Mouse (Mus musculus) 416B (cell line): Measurements from ENCODE around the gene Timeless.
"Not testable (repeated sequence)": the region's sequence is repeated elsewhere in the genome, so short reads cannot be mapped to it uniquely, and the experiment has no call there.

Experiments used
- DNase-seq: peaks from one replicate; pipeline ENCODE4 v3.0.0; 2011; ENCODE audit warnings: low read depth

Gene Timeless

GRCm38 (mm10) chr10:128212871-128213323, 19.0 kb upstream of the Timeless start:
- DNase-seq, result peak; percentile 90

- DNase-seq, result not testable (repeated sequence)
These were observed 17.8 kb upstream of the Timeless start for GRCm38 (mm10) chr10:128214112-128214511.

DNA sequence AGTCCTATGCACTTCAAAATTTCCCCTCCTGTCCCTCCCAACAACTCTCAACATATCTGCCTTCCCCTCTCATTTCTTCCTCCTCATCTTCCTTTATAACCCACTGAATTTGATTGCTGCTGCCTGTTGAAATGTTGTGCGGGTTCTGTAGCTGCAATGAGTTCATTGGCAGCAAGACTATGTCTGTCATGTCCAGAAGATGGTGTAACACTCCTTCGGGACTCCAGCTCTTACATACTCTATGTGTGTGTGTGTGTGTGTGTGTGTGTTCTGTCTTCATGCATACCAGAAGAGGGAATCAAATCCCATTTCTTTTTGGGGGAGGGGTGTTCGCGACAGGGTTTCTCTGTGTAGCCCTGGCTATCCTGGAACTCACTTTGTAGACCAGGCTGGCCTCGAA, 16.9 kb upstream of the Timeless start:
- peak; percentile 61 for DNase-seq

DNA sequence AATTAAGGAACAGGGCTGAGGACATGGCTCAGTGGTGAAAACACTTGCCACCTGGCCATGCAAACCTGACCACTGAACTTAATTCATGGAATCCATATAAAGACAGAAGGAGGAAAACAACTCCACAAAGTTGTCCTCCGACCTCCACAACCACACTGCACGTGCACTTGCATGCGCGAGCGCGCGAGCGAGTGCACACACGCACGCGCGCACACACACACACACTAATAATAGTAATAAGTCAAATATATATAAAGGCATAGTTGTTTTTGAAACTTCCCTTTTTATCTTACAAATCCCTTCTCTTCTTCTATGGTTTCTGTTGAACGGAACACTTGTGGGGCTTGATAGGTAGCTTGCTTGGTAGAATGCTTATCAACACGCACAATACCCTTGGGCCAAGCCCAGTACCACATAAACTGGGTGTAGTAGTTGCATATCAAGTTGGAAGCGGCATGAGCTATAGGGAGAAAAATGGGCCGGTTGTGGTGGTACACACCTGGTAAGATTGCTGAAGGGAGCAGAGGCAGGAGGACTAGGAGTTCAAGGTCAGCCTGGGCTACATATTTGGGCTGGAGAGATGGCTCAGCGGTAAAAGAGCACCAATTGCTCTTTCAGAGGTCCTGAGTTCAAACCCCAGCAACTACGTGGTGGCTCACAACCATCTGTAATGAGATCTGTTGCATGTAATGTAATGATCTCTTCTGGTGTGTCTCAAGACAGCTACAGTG, 13.3 kb upstream of the Timeless start:
- no peak for DNase-seq

DNA sequence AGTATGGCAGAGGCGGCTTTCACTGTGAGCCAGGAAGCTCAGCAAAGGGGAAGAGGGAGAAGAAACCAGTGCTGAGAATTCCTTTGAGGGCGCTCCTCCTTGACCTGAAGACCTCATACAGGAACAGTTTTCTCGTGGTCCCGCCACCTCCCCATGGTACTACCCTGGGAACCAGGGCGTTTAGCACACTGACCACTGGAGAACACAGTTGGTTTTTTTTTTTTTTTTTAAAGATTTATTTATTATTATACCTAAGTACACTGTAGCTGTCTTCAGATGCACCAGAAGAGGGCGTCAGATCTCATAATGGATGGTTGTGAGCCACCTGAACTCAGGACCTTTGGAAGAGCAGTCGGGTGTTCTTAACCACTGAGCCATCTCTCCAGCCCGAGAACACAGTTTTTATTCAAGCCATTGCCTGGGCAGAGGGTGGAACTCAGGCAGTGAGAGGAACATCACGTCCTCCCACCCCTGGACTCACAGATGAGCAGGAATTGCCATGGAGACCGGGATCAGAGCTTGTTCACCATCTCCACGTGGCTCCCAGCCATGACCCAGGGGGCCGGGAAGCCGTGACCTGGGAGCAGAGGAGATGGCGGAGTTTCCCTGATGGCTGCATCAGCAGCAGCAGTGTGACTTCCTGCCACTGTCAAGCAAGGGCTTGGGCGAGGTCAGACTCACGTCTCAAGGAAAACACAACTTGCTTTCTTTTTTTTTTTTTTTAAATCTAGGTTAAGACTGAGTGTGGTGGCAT, 10.2 kb upstream of the Timeless start:
- peak; percentile 26 for DNase-seq

DNA sequence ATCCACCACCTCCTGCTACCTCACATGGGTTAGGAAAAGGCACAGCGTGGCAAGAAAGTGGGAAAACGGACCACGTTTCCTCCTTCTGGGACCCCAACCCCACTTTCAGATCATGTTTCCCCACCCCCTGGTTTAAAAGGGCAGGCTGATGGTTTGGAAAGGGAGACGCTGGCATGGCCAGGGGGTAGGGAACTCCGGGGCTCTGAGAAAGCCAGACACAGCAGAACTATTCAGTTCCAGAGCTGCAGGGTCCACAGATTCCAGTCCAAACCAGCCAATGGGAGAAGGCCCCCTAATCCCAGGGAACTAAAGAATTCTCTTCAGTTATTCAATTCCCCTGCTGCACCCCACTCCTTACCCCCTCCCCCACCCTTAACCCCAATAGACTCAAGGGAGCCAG, 6.8 kb upstream of the Timeless start:
- no peak for DNase-seq

DNA sequence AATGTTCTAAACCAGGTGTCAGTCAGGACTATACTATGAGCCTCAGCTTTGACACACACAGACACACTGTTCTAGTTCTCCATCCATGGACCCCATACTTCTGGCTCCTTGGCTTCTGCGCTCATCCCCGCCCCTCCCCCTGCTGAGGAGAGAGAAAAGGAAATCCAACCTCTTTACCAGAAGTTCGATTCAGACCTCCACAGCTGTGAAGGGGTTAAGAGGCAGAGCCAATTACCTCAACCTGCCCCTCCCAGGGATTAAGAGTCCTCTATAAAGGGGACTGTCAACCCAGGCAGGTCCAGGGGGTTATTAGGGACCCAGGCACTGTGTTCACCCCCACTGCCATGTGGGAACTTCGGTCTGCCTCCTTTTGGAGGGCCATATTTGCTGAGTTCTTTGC, 6.3 kb upstream of the Timeless start, which contains the start of gene Mip:
Mip (plus strand) TSS at position 301 of the 400 bp plus-strand sequence.
- no peak for DNase-seq

DNA sequence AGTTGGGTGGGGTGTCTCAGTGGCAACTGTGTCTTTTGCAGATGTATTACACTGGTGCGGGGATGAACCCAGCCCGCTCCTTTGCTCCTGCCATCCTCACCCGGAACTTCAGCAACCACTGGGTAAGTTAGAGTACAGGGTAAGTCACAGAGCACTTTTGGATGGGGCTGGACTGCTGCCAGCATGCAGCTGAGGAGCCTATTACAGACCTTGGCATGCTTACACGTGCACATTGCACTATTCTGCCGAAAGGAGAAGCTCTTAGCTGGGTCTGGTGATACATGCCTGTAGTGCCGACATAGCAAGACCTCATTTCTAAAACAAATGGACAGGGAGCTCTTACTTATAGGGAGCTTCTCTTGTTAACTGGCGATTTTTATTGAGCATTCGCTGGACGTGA, 4.3 kb upstream of the Timeless start:
- peak; percentile 15 for DNase-seq

- no peak for DNase-seq
These were observed 3.9 kb upstream of the Timeless start for GRCm38 (mm10) chr10:128228009-128228408.

DNA sequence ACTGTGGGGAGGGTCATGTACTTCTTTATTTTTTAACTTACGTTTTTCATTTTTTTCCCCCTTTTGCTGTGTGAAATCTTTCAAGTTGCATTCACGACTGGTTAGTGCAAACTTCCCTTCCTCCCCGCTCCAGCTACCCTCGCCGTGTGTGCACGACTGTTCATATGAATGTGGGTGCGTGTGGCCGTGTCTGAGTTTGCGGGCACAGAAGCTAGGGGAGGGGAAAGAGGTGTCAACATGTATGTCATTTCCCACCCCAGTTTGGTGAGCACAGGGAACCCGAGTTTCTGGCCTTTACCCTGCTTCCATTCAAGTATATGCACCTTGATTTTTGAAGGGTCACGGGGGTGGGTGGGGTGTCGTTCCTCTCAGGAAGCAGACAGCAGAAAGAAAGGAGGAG, 1.3 kb upstream of the Timeless start:
- no peak for DNase-seq

DNA sequence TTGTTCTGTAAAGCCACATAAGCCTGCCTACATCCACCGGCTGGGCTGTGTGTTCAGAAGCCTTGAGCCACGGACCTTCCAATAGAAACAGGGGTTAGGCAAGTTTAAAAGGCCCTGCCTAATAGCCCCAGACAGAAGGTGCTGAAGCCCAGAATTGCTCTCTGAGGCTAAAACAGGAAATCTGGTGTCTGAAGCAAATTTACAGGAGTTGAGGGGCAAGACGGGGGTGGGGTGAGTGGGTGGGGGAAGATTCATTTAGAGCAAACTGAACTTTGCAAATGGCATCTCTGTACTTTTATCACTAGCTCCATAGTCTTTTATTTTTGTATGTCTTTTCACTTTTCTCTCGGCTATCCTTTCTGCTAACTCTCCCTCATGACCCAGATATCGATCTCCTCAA, 719 bp upstream of the Timeless start:
- DNase-seq, result peak; percentile 74

DNA sequence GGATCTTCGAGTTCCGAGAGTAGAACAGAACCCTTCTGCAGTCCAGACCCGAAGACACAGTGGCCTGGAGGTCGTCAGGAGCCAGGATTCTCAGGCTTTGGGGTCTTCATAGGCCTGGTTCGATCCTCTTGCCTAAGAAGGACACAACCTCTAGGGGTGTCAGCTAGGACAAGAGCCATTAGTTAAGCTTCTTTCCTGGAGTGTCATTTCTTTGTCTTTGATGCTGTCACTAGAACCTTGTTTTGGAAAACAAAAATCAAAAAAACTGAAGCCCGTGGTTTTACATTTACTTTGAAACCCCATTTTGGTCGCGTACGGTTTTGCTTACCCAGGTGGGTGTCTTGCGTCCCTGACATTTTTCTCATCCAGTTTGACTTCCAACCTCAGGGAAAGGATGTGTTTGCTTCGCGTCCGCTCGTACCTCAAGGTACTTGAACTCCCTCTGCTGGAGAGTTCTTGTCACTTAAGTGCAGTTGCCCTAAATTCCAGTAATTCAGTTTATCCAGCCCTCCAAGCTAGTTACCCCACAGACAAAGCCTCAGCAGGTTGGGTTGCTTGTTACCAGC, 638 bp downstream of the Timeless start:
- DNase-seq, result peak; percentile 94

GRCm38 (mm10) chr10:128236321-128236720, 4.5 kb downstream of the Timeless start:
- no peak for DNase-seq

GRCm38 (mm10) chr10:128237807-128238480, 6.1 kb downstream of the Timeless start:
- peak; percentile 33 for DNase-seq

DNA sequence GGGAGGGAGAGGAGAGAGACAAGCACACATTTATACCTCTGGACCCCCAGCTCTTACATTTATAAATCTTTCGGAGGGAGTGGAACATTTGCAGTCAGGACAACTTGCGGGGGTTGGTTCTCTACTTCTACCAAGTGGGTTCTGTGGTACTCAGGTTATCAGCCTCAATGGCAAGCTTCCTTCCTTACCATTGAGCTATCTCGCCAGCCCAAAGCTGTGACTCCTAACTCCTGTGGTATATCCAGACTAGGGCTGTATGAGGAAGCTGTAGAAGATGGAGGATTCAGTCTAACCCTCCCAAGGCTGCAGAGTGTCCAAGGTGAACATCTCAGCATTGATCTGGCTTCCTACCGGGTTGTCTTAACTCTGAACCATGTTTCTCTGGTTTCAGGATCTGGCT, 7.3 kb downstream of the Timeless start:
- DNase-seq, result peak; percentile 24

GRCm38 (mm10) chr10:128240131-128240530, 8.3 kb downstream of the Timeless start:
- DNase-seq, result no peak

- no peak for DNase-seq
These were observed 11.4 kb downstream of the Timeless start for GRCm38 (mm10) chr10:128243252-128243651.

- no peak for DNase-seq
These were observed 12.3 kb downstream of the Timeless start for GRCm38 (mm10) chr10:128244121-128244520.

GRCm38 (mm10) chr10:128247020-128247732, 15.3 kb downstream of the Timeless start:
- DNase-seq, result no peak

DNA sequence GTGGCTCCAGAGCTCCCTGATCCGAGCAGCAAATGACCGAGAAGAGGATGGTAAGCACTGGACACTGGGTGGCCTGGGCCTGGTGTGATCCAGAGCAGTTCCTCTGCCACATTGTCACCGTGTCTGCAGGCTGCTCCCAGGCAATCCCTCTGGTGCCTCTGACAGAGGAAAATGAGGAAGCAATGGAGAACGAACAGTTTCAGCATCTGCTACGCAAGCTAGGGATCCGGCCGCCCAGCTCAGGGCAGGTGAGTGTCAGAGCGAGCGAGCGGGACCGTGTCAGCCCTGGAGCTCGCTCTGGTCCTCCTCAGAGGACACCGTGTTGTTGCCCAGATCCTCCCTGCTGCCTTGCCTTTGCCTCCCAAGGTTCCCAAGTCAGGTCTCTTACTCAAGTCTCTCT, 18.7 kb downstream of the Timeless start:
- no peak for DNase-seq

DNA sequence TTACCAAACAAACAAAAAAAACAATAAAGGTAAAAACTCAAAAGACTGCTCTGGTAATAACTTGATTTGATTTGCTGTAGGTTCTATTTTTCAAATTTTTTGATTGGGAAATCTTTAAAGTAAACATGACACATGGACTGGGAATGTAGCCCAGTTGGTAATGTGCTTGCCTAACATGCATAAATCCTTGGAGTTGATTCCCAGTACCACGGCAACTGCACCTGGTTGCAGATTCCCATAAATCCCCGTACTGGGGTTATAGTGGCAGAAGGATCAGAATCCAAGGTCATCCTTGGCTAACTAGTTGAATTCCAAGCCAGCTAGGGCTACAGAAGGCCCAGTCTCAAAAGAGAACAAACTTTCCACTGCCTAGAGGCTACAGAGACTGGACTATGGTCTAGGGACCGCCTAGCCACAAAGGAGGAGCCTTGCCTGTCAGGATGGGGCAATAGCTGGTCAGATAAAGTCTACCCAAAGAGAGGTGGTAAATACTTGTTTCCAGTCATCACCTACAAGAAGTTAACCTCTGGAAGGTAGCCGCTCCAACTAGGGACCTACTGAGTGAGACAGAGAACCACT, 21.9 kb downstream of the Timeless start, which contains the start of gene Apon:
Apon (plus strand) TSS at position 420 of the 579 bp plus-strand sequence.
- no peak for DNase-seq
